Mouse (Mus musculus) hindbrain, embryonic 12.5 days (tissue): ENCODE measurements at regions not wholly inside any gene's neighbourhood (a gene's known extent, or its start where the extent isn't known, plus 50 kb on each side); places are given as distances from the start of the nearest gene placed in this dataset.
A peak's percentile ranks its signal among the peaks of the same experiment; 100 is the strongest.

Experiments used
- ATAC-seq: fragments of 200-750 bp; cut with Nextera tagmentation; 2 replicates; pipeline ENCODE4 v1.8.0; 2017; ENCODE audit warnings: moderate TSS enrichment; ENCODE audit not compliant: low FRiP score
- H3K27ac ChIP-seq: fragments of 300-500 bp; sonication (generic); 2 replicates; pipeline ENCODE4 v1.5.1; 2016; ENCODE audit warnings: mild to moderate bottlenecking
- H3K27me3 ChIP-seq: fragments of 300-500 bp; sonication (generic); 2 replicates; pipeline ENCODE4 v1.6.1; 2016; ENCODE audit warnings: mild to moderate bottlenecking
- H3K36me3 ChIP-seq: fragments of 300-500 bp; sonication (generic); 2 replicates; pipeline ENCODE4 v1.6.1; 2016; ENCODE audit warnings: mild to moderate bottlenecking
- H3K4me1 ChIP-seq: fragments of 300-500 bp; sonication (generic); 2 replicates; pipeline ENCODE4 v1.6.1; 2016
- H3K4me2 ChIP-seq: fragments of 300-500 bp; sonication (generic); replicated peaks from 2 replicates; pipeline ENCODE4 v1.6.1; 2016; ENCODE audit warnings: mild to moderate bottlenecking
- H3K4me3 ChIP-seq: fragments of 300-500 bp; sonication (generic); 2 replicates; pipeline ENCODE4 v1.5.1; 2016; ENCODE audit warnings: mild to moderate bottlenecking
- H3K9ac ChIP-seq: fragments of 300-500 bp; sonication (generic); 2 replicates; pipeline ENCODE4 v1.6.1; 2016; ENCODE audit warnings: mild to moderate bottlenecking, moderate library complexity
- H3K9me3 ChIP-seq: fragments of 300-500 bp; sonication (generic); replicated peaks from 2 replicates; pipeline ENCODE4 v1.6.1; 2016; ENCODE audit warnings: mild to moderate bottlenecking
- WGBS: fragments of 180-500 bp; shearing (Covaris S2); methylation state at CpG from one replicate; pipeline ENCODE4 v1.1.7; 2016; 5-methylcytosine and 5-hydroxymethylcytosine counted together

GRCm38 (mm10) chr10:95622879-95623517 is 50.3 kb downstream of the Anapc15-ps start:
- Histone ChIP-seq H3K4me3 (no peak overlapping the region), H3K9me3 (no peaks in the 10 kb centered on the region), H3K27me3 (no peaks in the 10 kb centered on the region), H3K4me2 (no peak overlapping the region), H3K9ac (no peak overlapping the region), H3K4me1 (peaks cover 19% of the 10 kb centered on the region), H3K36me3 (no peaks in the 10 kb centered on the region), H3K27ac (no peak overlapping the region)
- 5% methylated on average over 2 of the region's 2 CpGs for WGBS
- ATAC-seq = no peak

GRCm38 (mm10) chr10:95620796-95621195 is 52.5 kb downstream of the Anapc15-ps start:
- Histone ChIP-seq H3K4me2 (no peak overlapping the region), H3K27ac (no peak overlapping the region), H3K4me3 (no peak overlapping the region), H3K9ac (no peak overlapping the region), H3K27me3 (no peaks in the 10 kb centered on the region), H3K4me1 (peaks cover 19% of the 10 kb centered on the region), H3K9me3 (no peaks in the 10 kb centered on the region), H3K36me3 (no peaks in the 10 kb centered on the region)
- WGBS = 92% methylated on average over 3 of the region's 3 CpGs
- ATAC-seq = no peak

GRCm38 (mm10) chr10:95619601-95620000 is 53.6 kb downstream of the Anapc15-ps start:
- no peaks in the 10 kb centered on the region for H3K9me3 ChIP-seq
- H3K4me1 ChIP-seq = peaks cover 19% of the 10 kb centered on the region
- no peak overlapping the region for H3K9ac ChIP-seq
- no peaks in the 10 kb centered on the region for H3K27me3 ChIP-seq
- no peak overlapping the region for H3K4me3 ChIP-seq
- H3K36me3 ChIP-seq = no peaks in the 10 kb centered on the region
- H3K4me2 ChIP-seq = peak overlapping the region; percentile 41
- WGBS = 30% methylated on average over 10 of the region's 10 CpGs
- ATAC-seq = peak; percentile 78
- peak overlapping the region; percentile 49 for H3K27ac ChIP-seq

- no peak overlapping the region for H3K4me3 ChIP-seq
- H3K4me2 ChIP-seq = no peak overlapping the region
- H3K27me3 ChIP-seq = no peaks in the 10 kb centered on the region
- H3K4me1 ChIP-seq = peaks cover 15% of the 10 kb centered on the region
- 59% methylated on average over 9 of the region's 9 CpGs for WGBS
- H3K27ac ChIP-seq = no peak overlapping the region
- no peaks in the 10 kb centered on the region for H3K36me3 ChIP-seq
- H3K9ac ChIP-seq = no peak overlapping the region
- ATAC-seq = no peak
- H3K9me3 ChIP-seq = no peaks in the 10 kb centered on the region
Measured at GRCm38 (mm10) chr10:95618451-95619079, 54.6 kb upstream of the Nudt4 start.

- Histone ChIP-seq H3K9ac (no peak overlapping the region), H3K36me3 (no peaks in the 10 kb centered on the region), H3K4me2 (no peak overlapping the region), H3K27me3 (no peaks in the 10 kb centered on the region), H3K27ac (no peak overlapping the region), H3K4me3 (no peak overlapping the region), H3K4me1 (peaks cover 11% of the 10 kb centered on the region; the same call in 1 of the 2 replicates), H3K9me3 (no peaks in the 10 kb centered on the region)
- no peak for ATAC-seq
- WGBS = 79% methylated on average over 5 of the region's 5 CpGs
Measured at GRCm38 (mm10) chr10:95616821-95617220, 52.9 kb upstream of the Nudt4 start.

- no peak for ATAC-seq
- no peaks in the 10 kb centered on the region for H3K36me3 ChIP-seq
- no peak overlapping the region for H3K9ac ChIP-seq
- H3K4me3 ChIP-seq = no peak overlapping the region
- H3K4me2 ChIP-seq = no peak overlapping the region
- peaks cover 14% of the 10 kb centered on the region for H3K4me1 ChIP-seq
- WGBS = 78% methylated on average over 25 of the region's 25 CpGs
- H3K9me3 ChIP-seq = no peaks in the 10 kb centered on the region
- H3K27ac ChIP-seq = no peak overlapping the region
- no peaks in the 10 kb centered on the region for H3K27me3 ChIP-seq
Measured at GRCm38 (mm10) chr10:95615849-95616650, 52.1 kb upstream of the Nudt4 start.
